Mouse (Mus musculus) G1E (cell line): Measurements from ENCODE around the gene Kcnj6. TPM values are rescaled to one million over a fixed set of nuclear protein-coding genes. Genes with fewer than 3 reads are reported as not detected.

Experiments
- ATAC-seq: 2 replicates; pipeline ENCODE4 v1.8.0; 2016; ENCODE audit warnings: mild to moderate bottlenecking; ENCODE audit not compliant: insufficient number of reproducible peaks, poor library complexity, low FRiP score, severe bottlenecking; ENCODE audit errors: extremely low read depth
- DNase-seq: peaks from one replicate; pipeline ENCODE4 v3.0.0; 2012; ENCODE audit warnings: low spot score
- H3K27me3 ChIP-seq: 2 replicates; pipeline ENCODE4 v1.6.1; 2012; ENCODE audit warnings: mild to moderate bottlenecking, low read length, inconsistent platforms; ENCODE audit not compliant: insufficient read depth
- H3K36me3 ChIP-seq: replicated peaks from 2 replicates; pipeline ENCODE3; 2012; ENCODE audit warnings: mild to moderate bottlenecking, inconsistent platforms
- H3K4me1 ChIP-seq: 2 replicates; pipeline ENCODE4 v1.6.1; 2012; ENCODE audit warnings: low read depth, low read length, inconsistent platforms, mixed read lengths; ENCODE audit not compliant: insufficient read depth
- H3K4me3 ChIP-seq: 2 replicates; pipeline ENCODE4 v1.5.1; 2012; ENCODE audit warnings: low read depth, mild to moderate bottlenecking, inconsistent platforms, low read length, moderate library complexity, mixed read lengths
- H3K9me3 ChIP-seq: replicated peaks from 2 replicates; pipeline ENCODE4 v1.6.1; 2012; ENCODE audit warnings: inconsistent platforms
- CTCF ChIP-seq: IDR thresholded peaks from 2 replicates; pipeline ENCODE4 v1.5.1; 2012; ENCODE audit warnings: low read depth, low read length, inconsistent platforms, mixed read lengths
- GATA1 ChIP-seq: IDR thresholded peaks from 2 replicates; pipeline ENCODE4 v1.6.1; 2012; ENCODE audit warnings: borderline replicate concordance, low read length, inconsistent platforms, mixed read lengths
- GATA2 ChIP-seq: IDR thresholded peaks from 2 replicates; pipeline ENCODE4 v1.6.1; 2012; ENCODE audit warnings: low read depth, low read length, inconsistent platforms, borderline replicate concordance
- POLR2AphosphoS5 ChIP-seq: IDR thresholded peaks from 2 replicates; pipeline ENCODE4 v1.6.1; 2012; ENCODE audit warnings: low read depth, low read length, inconsistent platforms; ENCODE audit not compliant: insufficient replicate concordance
- TAL1 ChIP-seq: conservative IDR thresholded peaks from 2 replicates; pipeline ENCODE4 v1.6.1; 2012; ENCODE audit warnings: low read depth, low read length, inconsistent platforms, mixed read lengths
- polyA plus RNA-seq: library from polyadenylated mRNA; stranded (reverse); fragments of >175 nt; gene quantifications from 2 replicates; pipeline ENCODE4 v1.2.3, GENCODE M21; 2012
- total RNA-seq, 2 experiments: library from RNA; stranded (forward) in 1 of 2; stranded (reverse) in 1 of 2; fragments of 200-1000 nt in 1 of 2; fragments of >200 nt in 1 of 2; fragmentation: Nextera tagmentation in 1 of 2; gene quantifications; 2 replicates each; pipeline ENCODE4 v1.2.3; 2014 to 2017

The Kcnj6 gene
- total and polyA plus RNA-seq, 3 experiments: 0.22 TPM; not detected in 2

- TF ChIP-seq GATA1: no peak
- TF ChIP-seq TAL1: no peak
- no peak for TF ChIP-seq CTCF
- no peak for TF ChIP-seq POLR2AphosphoS5
- TF ChIP-seq GATA2: no peak
- Histone ChIP-seq H3K4me1 (no peaks in the 10 kb centered on the region), H3K27me3 (no peaks in the 10 kb centered on the region), H3K9me3 (0 out of 2 replicates have a peak, but pooled peaks cover 1% of the 10 kb centered on the region), H3K36me3 (no peaks in the 10 kb centered on the region), H3K4me3 (no peak overlapping the region)
- ATAC-seq (no peak), DNase-seq (no peak)
These were observed 98.7 kb downstream of the Kcnj6 start for GRCm38 (mm10) chr16:94898832-94899231.

DNA sequence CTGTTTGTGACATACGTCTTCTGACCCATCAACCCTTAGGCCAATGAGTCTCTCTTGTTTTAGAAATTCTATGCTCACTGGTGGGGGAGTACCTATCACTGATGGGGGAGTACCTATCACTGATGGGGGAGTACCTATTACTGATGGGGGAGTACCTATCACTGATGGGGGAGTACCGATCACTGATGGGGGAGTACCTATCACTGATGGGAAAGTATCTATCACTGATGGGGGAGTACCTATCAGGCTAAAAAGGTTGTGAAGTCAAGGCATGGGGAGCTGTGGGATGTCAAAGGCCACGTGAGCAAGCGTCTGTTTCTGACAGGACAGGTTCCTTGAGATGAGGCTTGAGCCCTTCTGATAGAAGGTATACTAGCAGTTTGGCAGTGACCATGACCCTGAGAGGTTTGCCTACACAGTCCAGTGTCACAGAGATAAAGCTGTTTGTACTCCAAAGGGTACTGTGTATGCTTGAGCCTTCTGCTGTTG is 105.3 kb downstream of the Kcnj6 start:
- Histone ChIP-seq H3K4me1 (no peaks in the 10 kb centered on the region), H3K27me3 (no peaks in the 10 kb centered on the region), H3K4me3 (no peak overlapping the region), H3K36me3 (no peaks in the 10 kb centered on the region), H3K9me3 (no peaks in the 10 kb centered on the region)
- TF ChIP-seq GATA1 (no peak), CTCF (no peak), GATA2 (no peak), POLR2AphosphoS5 (no peak), TAL1 (no peak)
- ATAC-seq (no peak), DNase-seq (no peak)

- H3K4me3 ChIP-seq: no peak overlapping the region
- H3K4me1 ChIP-seq: no peaks in the 10 kb centered on the region
- no peaks in the 10 kb centered on the region for H3K27me3 ChIP-seq
- H3K36me3 ChIP-seq: no peaks in the 10 kb centered on the region
- H3K9me3 ChIP-seq: no peaks in the 10 kb centered on the region
- DNase-seq (no peak), ATAC-seq (no peak)
- TF ChIP-seq GATA1 (no peak), GATA2 (no peak), POLR2AphosphoS5 (no peak), CTCF (no peak), TAL1 (no peak)
These were observed 106.9 kb downstream of the Kcnj6 start for GRCm38 (mm10) chr16:94890581-94890980.

- no peak for ATAC-seq
- no peak for TF ChIP-seq GATA1
- no peaks in the 10 kb centered on the region for H3K9me3 ChIP-seq
These were observed 107.4 kb downstream of the Kcnj6 start for GRCm38 (mm10) chr16:94890056-94890455.

DNA sequence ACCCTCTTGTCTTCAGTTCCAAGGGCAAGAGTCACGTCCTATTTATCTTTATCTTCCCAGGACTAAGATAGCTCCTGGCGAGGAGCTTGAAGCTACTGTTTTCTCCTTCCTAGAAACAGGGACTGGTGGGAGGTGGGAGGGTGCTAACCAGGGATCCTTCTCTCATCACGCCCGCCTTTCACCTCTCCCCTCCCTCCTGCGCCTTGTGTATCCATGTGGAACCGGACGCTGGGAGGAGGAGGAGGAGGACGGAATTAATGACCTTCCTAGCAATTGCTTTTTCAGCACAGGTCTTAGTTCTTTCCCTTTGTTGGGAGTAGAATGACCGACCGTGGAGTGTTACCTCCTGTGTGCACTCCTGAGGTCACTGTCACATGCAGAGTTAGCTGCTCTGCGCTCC is 108.9 kb downstream of the Kcnj6 start:
- H3K36me3 ChIP-seq: no peaks in the 10 kb centered on the region
- H3K4me3 ChIP-seq: no peak overlapping the region
- H3K27me3 ChIP-seq: no peaks in the 10 kb centered on the region
- ATAC-seq: no peak
- H3K4me1 ChIP-seq: no peaks in the 10 kb centered on the region
- DNase-seq: no peak
- TF ChIP-seq GATA1 (no peak), POLR2AphosphoS5 (no peak)
- no peaks in the 10 kb centered on the region for H3K9me3 ChIP-seq

More at GRCm38 (mm10) chr16:94890056-94890455, 107.4 kb downstream of the Kcnj6 start:
- no peaks in the 10 kb centered on the region for H3K36me3 ChIP-seq
- no peaks in the 10 kb centered on the region for H3K27me3 ChIP-seq
- H3K4me3 ChIP-seq: no peak overlapping the region
- DNase-seq: no peak
- H3K4me1 ChIP-seq: no peaks in the 10 kb centered on the region

DNA sequence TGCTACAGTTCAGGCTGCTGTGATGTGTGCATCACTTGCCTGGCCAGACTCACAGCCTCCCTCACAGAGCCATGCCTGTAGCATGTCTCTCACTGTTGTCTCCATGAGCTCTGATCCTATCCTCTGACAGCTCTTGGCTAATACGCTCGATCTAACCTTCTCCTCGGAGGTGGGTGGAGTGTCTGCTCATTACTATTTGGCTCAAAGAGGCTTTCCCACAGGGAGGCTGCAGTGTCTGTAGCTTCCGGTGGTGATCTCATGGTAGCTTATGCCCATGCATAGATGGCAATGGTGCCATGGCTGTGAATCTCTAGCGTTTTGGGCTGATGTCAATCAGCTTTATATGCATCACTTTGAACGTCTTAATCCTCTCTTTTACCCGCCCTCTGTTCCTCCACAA is 111.1 kb downstream of the Kcnj6 start:
- H3K36me3 ChIP-seq: no peaks in the 10 kb centered on the region
- ATAC-seq (no peak), DNase-seq (no peak)
- no peak overlapping the region for H3K4me3 ChIP-seq
- no peak for TF ChIP-seq CTCF
- no peak for TF ChIP-seq TAL1
- no peak for TF ChIP-seq GATA1
- TF ChIP-seq GATA2: no peak
- no peak for TF ChIP-seq POLR2AphosphoS5
- H3K9me3 ChIP-seq: no peaks in the 10 kb centered on the region; the same call in 1 of the 2 replicates
- no peaks in the 10 kb centered on the region for H3K27me3 ChIP-seq
- no peaks in the 10 kb centered on the region for H3K4me1 ChIP-seq

DNA sequence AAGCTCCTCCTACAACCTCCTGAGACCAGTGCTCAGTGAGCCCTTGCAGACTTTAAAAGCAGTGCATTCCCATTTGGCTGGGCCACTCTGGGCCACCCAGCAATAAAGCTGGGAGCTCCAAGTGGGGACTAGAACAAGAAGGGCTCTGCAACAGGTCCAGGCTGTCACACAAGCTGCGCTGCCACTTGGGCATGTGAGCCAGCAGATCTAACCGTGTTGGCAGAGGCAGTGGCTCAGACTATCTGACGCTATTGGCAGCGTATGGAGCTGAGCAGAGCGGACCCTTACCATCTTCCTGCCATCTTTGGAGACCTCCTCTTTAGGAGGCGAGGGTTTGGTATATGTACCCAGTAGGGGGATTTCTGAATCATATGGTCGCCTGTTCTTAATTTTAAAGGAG is 112.4 kb downstream of the Kcnj6 start:
- no peak for DNase-seq
- no peak overlapping the region for H3K4me3 ChIP-seq
- H3K9me3 ChIP-seq: peaks cover 3% of the 10 kb centered on the region
- TF ChIP-seq POLR2AphosphoS5: no peak
- TF ChIP-seq TAL1: no peak
- no peak for TF ChIP-seq GATA2
- TF ChIP-seq GATA1: no peak
- no peak for TF ChIP-seq CTCF
- ATAC-seq: no peak
- H3K27me3 ChIP-seq: no peaks in the 10 kb centered on the region
- H3K4me1 ChIP-seq: no peaks in the 10 kb centered on the region
- H3K36me3 ChIP-seq: no peaks in the 10 kb centered on the region
